Mouse (Mus musculus) myocyte (in vitro differentiated cells): ENCODE data around the gene Cacna1i. TPM values are rescaled to one million over a fixed set of nuclear protein-coding genes. Genes with fewer than 3 reads are reported as not detected.
A peak's percentile ranks its signal among the peaks of the same experiment; 100 is the strongest.

Source experiments
- H3K27me3 ChIP-seq: one replicate; pipeline ENCODE4 v1.6.1; 2011; ENCODE audit not compliant: control insufficient read depth, insufficient read depth, insufficient read length
- H3K36me3 ChIP-seq: one replicate; pipeline ENCODE4 v1.6.1; 2011; ENCODE audit not compliant: control insufficient read depth, insufficient read depth
- H3K4me2 ChIP-seq: one replicate; pipeline ENCODE4 v1.6.1; 2011; ENCODE audit warnings: low read depth, control low read depth
- H3K4me3 ChIP-seq: one replicate; pipeline ENCODE4 v1.5.1; 2011; ENCODE audit warnings: mild to moderate bottlenecking, control low read depth, moderate library complexity
- H3K79me2 ChIP-seq: one replicate; pipeline ENCODE4 v1.6.1; 2011; ENCODE audit not compliant: control insufficient read depth, insufficient read depth
- H3ac ChIP-seq: one replicate; pipeline ENCODE4 v1.6.1; 2011; ENCODE audit not compliant: control insufficient read depth, insufficient read length
- CEBPB ChIP-seq: IDR thresholded peaks from 2 replicates; pipeline ENCODE4 v1.6.1; 2011; ENCODE audit warnings: mild to moderate bottlenecking, moderate library complexity; ENCODE audit not compliant: poor library complexity, insufficient read depth, severe bottlenecking
- E2F4 ChIP-seq: IDR thresholded peaks from one replicate; pipeline ENCODE4 v1.6.1; 2011; ENCODE audit warnings: mild to moderate bottlenecking, control low read depth, moderate library complexity; ENCODE audit not compliant: insufficient read depth
- MAX ChIP-seq: IDR thresholded peaks from one replicate; pipeline ENCODE4 v1.6.1; 2011; ENCODE audit warnings: low read depth, mild to moderate bottlenecking, control low read depth
- MYOD1 ChIP-seq, 3 experiments: IDR thresholded peaks; one replicate each; pipeline ENCODE4 v1.6.1; 2011; ENCODE audit warnings: control low read depth in 2 of 3, low read depth in 2 of 3, mild to moderate bottlenecking in 2 of 3, moderate library complexity in 1 of 3; ENCODE audit not compliant: insufficient read length in 2 of 3, control insufficient read depth in 1 of 3
- MYOG ChIP-seq, 3 experiments: IDR thresholded peaks; one replicate each; pipeline ENCODE4 v1.6.1; 2011; ENCODE audit warnings: control low read depth in 2 of 3, low read depth in 2 of 3, mild to moderate bottlenecking in 2 of 3; ENCODE audit not compliant: insufficient read length in 2 of 3, control insufficient read depth in 1 of 3, insufficient read depth in 1 of 3
- POLR2A ChIP-seq: IDR thresholded peaks from one replicate; pipeline ENCODE4 v1.6.1; 2011; ENCODE audit warnings: low read depth, mild to moderate bottlenecking, control low read depth, moderate library complexity; ENCODE audit not compliant: insufficient read length
- POLR2AphosphoS2 ChIP-seq: IDR thresholded peaks from one replicate; pipeline ENCODE4 v1.6.1; 2011; ENCODE audit warnings: low read depth, control low read depth; ENCODE audit not compliant: insufficient read length
- REST ChIP-seq: IDR thresholded peaks from one replicate; pipeline ENCODE4 v1.6.1; 2011; ENCODE audit warnings: mild to moderate bottlenecking, control low read depth, moderate library complexity; ENCODE audit not compliant: insufficient read depth, insufficient read length
- SRF ChIP-seq: IDR thresholded peaks from one replicate; pipeline ENCODE4 v1.6.1; 2011; ENCODE audit warnings: low read depth; ENCODE audit not compliant: control insufficient read depth, insufficient read length
- TCF12 ChIP-seq: IDR thresholded peaks from one replicate; pipeline ENCODE4 v1.6.1; 2011; ENCODE audit warnings: mild to moderate bottlenecking, control low read depth; ENCODE audit not compliant: poor library complexity, insufficient read depth, severe bottlenecking
- TCF3 ChIP-seq: IDR thresholded peaks from one replicate; pipeline ENCODE4 v1.6.1; 2011; ENCODE audit warnings: low read depth, control low read depth; ENCODE audit not compliant: insufficient read length
- USF1 ChIP-seq: IDR thresholded peaks from one replicate; pipeline ENCODE4 v1.6.1; 2011; ENCODE audit warnings: low read depth, mild to moderate bottlenecking, control low read depth, moderate library complexity
- polyA plus RNA-seq: library from polyadenylated mRNA; unstranded; fragments of >200 nt; fragmentation: generic; extraction: Trizol; gene quantifications from one replicate; pipeline ENCODE4 v1.2.1, GENCODE M21; 2012; ENCODE audit warnings: missing spikeins

Cacna1i gene
- polyA plus RNA-seq, 1 experiment, result 0.04 TPM

- Histone ChIP-seq H3K27me3 (no peaks in the 10 kb centered on the region), H3K4me2 (no peak overlapping the region), H3K36me3 (peaks cover 32% of the 10 kb centered on the region), H3K79me2 (peaks cover 41% of the 10 kb centered on the region), H3K4me3 (no peak overlapping the region), H3ac (no peak overlapping the region)
- TF ChIP-seq TCF12 (no peak), USF1 (no peak), SRF (no peak), POLR2AphosphoS2 (peak; percentile 93), TCF3 (no peak), MAX (no peak), E2F4 (no peak), CEBPB (no peak), MYOG (IDR thresholded peaks at IDR 0.05; ENCODE audit: control insufficient read depth in 1 of 3, insufficient read depth in 1 of 3, insufficient read length in 2 of 3, low read depth in 2 of 3) (peak in 1 of 3 experiments; percentile 48), MYOD1 (IDR thresholded peaks at IDR 0.05; ENCODE audit: control insufficient read depth in 1 of 3, insufficient read length in 2 of 3, low read depth in 2 of 3) (peak in 1 of 3 experiments; percentile 28), REST (no peak), POLR2A (peak; percentile 37)
These were observed 26.4 kb upstream of the Cacna1i start for GRCm38 (mm10) chr15:80260677-80261076.

GRCm38 (mm10) chr15:80261100-80261499 lies 25.9 kb upstream of the Cacna1i start:
- Histone ChIP-seq H3ac (no peak overlapping the region), H3K4me2 (no peak overlapping the region), H3K4me3 (no peak overlapping the region), H3K79me2 (peaks cover 38% of the 10 kb centered on the region), H3K36me3 (peaks cover 30% of the 10 kb centered on the region), H3K27me3 (no peaks in the 10 kb centered on the region)
- TF ChIP-seq POLR2AphosphoS2, result peak; percentile 48
- TF ChIP-seq E2F4, result no peak

GRCm38 (mm10) chr15:80263610-80264575 lies 23.1 kb upstream of the Cacna1i start, which contains the start of gene Rps19bp1:
Gene Rps19bp1, minus strand, starts transcription at chr15:80264315.
- TF ChIP-seq POLR2AphosphoS2 (peak; percentile 95), MAX (no peak), CEBPB (no peak), SRF (peak; percentile 85), MYOD1 (IDR thresholded peaks at IDR 0.05; ENCODE audit: control insufficient read depth in 1 of 3, insufficient read length in 2 of 3, low read depth in 2 of 3) (peak in 2 of 3 experiments; percentile 8 to 18), MYOG (IDR thresholded peaks at IDR 0.05; ENCODE audit: control insufficient read depth in 1 of 3, insufficient read depth in 1 of 3, insufficient read length in 2 of 3, low read depth in 2 of 3) (peak in 2 of 3 experiments; percentile 58 to 69), TCF3 (no peak), POLR2A (peak; percentile 94), E2F4 (peak; percentile 10), REST (no peak), USF1 (peak; percentile 5), TCF12 (no peak)
- Histone ChIP-seq H3K4me3 (peak within 1 kb of the TSS; percentile 70), H3K36me3 (peaks cover 15% of the 10 kb centered on the region), H3K79me2 (peaks cover 25% of the 10 kb centered on the region), H3ac (peak within 1 kb of the TSS; percentile 82), H3K4me2 (peak within 1 kb of the TSS; percentile 92), H3K27me3 (peaks cover 5% of the 10 kb centered on the region)

GRCm38 (mm10) chr15:80266281-80266680 lies 20.8 kb upstream of the Cacna1i start:
- H3ac ChIP-seq, result no peak overlapping the region
- no peak overlapping the region for H3K4me3 ChIP-seq
- H3K4me2 ChIP-seq, result no peak overlapping the region
- peaks cover 5% of the 10 kb centered on the region for H3K27me3 ChIP-seq
- H3K36me3 ChIP-seq, result no peaks in the 10 kb centered on the region
- peaks cover 25% of the 10 kb centered on the region for H3K79me2 ChIP-seq
- TF ChIP-seq TCF3 (no peak), POLR2AphosphoS2 (no peak), CEBPB (no peak), MAX (no peak), MYOD1 (IDR thresholded peaks at IDR 0.05; ENCODE audit: control insufficient read depth in 1 of 3, insufficient read length in 2 of 3, low read depth in 2 of 3) (no peak), REST (no peak), E2F4 (no peak), MYOG (IDR thresholded peaks at IDR 0.05; ENCODE audit: control insufficient read depth in 1 of 3, insufficient read depth in 1 of 3, insufficient read length in 2 of 3, low read depth in 2 of 3) (no peak), POLR2A (no peak)

GRCm38 (mm10) chr15:80271858-80272396 lies 15.1 kb upstream of the Cacna1i start:
- Histone ChIP-seq H3K79me2 (no peaks in the 10 kb centered on the region), H3ac (no peak overlapping the region), H3K4me3 (no peak overlapping the region), H3K4me2 (no peak overlapping the region), H3K36me3 (no peaks in the 10 kb centered on the region), H3K27me3 (peaks cover 5% of the 10 kb centered on the region)
- TF ChIP-seq MYOD1 (IDR thresholded peaks at IDR 0.05; ENCODE audit: control insufficient read depth in 1 of 3, insufficient read length in 2 of 3, low read depth in 2 of 3), result no peak
- no peak for TF ChIP-seq TCF12
- TF ChIP-seq POLR2A, result no peak
- no peak for TF ChIP-seq CEBPB
- no peak for TF ChIP-seq E2F4
